Mouse (Mus musculus) liver, adult (tissue): ENCODE measurements around the gene Adprhl1.
A peak's percentile ranks its signal among the peaks of the same experiment; 100 is the strongest.

Experiments used
- GATA4 ChIP-seq: IDR thresholded peaks from 2 replicates; pipeline ENCODE4 v1.6.1; 2014; ENCODE audit warnings: mild to moderate bottlenecking, low read length; ENCODE audit not compliant: insufficient replicate concordance

Adprhl1 gene

DNA sequence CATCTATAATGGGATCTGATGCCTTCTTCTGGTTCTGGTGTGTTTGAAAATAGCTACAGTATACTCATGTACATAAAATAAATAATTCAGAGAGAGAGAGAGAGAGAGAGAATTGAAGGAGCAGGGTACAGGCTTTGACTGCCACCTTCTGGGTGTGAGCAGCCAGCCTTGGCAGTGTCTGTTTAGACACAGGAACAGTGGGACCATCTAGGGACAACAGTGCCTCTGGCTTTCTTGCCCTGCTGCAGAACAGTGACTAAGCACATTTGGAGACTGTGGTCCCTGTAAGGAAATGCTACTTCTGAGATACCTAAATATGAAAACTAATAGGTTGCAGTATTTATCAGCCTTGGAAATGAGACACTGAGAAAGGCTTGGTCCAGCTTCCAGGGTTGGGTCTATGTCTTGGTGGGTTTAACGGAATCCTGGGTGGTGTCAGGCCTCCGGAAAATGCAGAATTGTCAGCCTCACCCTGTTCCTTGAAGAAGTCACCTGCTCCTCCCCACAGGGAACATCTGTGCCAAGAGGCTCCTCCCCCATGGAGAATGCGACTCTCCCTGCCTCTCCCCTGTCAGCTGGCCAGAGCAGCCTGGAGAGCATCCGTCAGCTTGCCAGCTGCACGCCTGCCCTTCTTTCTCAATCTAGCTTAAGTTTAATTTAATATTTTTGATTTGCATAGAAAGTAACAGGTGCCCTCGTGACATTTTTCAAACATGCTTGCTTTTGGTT, 45.2 kb downstream of the Adprhl1 start:
- TF ChIP-seq GATA4 = no peak

DNA sequence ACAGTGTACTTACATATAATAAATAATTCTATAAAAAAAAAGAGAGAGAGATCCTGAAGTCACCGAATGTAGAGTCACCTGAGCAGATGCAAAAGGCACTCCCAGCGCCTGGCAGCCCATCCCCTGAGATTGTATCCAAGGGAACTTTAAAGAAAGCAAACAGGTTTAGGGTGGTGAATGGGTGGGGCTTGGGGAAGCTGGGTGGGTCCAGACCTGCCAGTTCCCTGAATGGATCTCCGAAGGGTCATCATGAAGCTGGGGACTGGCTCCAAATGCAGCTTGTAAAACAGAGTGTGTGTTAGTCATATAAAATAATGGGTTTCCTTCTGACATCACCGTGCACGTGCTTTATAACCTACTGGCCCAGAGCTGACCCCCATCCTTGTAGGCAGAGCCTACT, 47.7 kb downstream of the Adprhl1 start:
- TF ChIP-seq GATA4 = no peak

DNA sequence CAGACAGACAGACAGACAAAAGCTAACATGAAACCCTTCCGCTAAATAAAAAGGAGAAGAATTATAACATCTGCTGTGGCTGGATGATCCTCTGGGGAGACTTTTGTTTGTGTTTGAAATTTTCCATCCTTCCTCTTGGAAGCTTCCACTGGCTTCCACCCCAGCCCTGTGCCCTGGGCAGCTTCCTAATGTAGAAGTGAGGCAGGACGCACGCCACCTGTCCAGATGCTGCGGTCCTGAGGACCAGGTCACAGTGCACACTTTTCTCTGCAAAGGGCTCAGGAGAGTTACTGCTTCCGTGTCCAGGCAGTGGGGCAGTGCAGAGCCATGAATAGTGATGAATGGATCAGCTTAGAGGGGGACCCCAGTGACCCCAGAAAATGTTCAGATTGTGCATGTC, 48.7 kb downstream of the Adprhl1 start:
- TF ChIP-seq GATA4 = no peak

DNA sequence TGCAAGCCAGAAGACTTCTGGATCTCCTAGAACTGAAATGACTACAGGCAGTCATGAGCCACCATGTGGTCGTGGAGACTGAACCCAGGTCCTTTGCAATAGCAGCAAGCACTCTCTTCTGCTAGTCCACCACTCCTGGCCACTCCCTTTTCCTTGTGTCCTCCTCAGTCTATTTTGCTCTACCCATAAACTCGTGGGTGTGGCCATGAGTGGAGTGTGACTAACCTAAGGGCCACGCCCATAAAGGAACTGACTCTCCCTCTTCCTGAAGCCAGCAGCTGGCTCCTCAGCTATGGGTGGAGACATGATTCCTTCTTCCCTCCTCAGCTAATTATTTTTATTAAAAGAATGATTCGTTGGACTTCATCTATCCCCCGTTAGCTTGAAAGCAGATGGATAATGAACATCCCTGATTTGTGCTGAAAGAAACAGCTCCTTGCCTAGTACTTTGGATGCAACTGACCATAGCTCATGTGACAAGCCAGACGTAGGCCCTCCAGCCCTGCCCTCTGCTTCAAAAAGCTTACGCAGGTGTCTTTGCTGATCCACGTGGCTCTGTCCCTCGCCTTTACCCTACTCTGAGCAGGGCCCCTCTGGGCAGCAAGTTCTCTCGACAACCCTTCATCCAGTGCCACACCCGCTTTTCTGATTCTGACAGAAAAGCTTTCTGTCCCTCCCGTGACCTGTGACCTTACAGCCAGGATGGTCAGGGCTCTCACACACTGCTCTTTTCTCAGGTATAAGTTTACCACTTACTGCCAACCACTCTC, 49.4 kb downstream of the Adprhl1 start:
- TF ChIP-seq GATA4 = no peak

DNA sequence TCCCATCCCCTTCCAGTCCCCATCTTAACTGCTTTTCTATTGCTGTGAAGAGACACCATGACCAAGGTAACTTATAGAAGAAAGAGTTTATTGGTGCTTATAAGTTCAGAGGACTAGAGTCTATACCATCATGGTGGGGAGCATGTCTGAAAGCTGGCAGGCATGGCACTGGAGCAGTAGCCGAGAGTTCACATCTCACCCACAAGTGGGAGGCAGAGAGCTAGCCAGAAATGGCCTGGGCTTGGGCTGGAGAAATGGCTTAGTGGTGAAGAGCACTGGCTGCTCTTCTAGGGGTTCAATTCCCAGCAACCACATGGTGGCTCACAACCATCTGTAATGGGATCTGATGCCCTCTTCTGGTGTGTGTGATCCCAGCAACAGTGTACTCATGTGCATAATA, 50.5 kb downstream of the Adprhl1 start:
- TF ChIP-seq GATA4 = no peak

DNA sequence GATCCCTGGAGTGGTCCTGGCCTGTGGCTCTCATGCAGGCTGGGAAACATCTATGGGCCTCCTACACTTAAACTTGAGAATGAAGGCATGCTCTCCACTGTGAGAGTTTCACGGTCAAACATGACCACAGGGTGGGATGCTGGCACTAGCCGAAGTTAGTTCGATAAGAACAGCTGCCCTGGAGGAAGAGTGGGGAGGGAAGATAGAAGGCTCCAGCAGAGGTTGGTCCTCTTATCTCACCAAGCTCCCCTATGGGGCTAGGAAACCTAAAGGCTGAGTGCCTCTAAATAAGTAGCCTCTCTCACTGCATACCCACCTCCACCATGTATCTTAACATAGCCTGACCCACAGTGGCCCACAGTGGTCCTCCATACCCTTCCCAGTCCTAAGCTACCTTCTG, 51.2 kb downstream of the Adprhl1 start:
- no peak for TF ChIP-seq GATA4

DNA sequence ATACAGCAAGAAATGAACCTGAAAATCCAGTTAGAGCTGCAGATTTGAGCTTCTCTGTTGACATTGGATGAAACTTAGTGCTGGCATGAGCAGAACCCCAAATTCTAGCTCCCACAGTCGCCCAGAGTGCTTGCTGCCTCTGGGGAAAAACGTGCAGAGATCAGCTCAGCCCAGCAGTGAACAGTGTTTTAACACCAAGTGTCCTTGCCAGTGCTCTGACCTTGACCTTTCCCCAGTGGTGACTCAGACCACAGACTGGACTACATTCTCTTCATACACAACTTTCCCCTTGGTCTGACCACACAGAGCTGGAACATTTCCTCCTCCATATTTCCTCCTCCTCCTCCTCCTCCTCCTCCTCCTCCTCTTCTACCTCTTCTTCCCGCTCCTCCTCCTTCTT, 51.9 kb downstream of the Adprhl1 start:
- TF ChIP-seq GATA4 = no peak

DNA sequence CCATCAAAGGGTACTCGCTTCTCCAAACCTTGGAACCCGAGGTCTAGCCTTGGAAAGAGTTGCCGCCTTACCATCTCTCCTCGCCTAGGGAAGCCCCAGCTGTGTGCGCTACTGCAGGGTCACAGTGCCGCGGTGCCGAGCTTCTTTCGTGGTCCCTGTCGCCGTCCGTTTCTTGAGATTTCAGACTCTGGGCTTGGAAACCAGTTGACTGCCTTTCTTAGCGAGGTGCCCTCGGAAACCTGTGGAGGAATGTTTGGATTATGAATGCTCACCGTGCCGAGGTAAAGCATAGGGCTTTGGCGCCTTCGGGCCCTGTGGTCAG, 53.0 kb downstream of the Adprhl1 start:
- TF ChIP-seq GATA4 = no peak

DNA sequence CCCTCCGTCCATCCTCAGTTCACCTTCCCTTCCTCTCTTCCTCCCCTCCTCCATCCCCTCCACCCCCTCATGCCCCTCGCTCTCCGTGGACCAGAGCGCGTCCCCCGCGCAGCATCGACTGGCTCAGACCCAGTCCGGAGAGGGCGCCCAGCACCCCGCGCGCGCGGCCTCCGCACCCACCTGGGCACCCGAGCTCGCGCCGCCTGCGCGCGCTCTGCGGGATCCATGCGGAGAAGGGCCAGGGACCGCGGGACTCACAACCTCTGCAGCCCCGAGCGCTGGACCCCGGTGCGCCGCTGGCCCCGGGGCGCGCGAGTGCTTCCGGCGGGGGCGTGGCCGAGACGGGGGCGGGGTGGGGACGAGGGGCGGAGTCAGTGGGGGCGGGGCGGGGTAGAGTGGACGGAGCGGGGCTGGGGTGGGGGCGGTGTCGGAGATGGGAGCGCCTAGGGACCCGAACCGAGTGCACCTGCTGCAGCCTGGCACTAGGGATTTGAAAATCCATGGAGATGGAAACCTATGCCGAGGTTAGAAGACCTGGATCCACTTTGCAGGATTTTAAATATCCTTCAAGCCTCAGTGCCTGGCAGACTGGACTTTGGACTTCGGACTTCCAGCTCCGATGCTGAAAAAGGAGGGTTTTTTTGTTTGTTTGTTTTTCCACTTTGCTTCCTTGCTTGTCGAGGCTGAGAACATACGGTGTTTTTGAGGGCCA, 53.5 kb downstream of the Adprhl1 start, which contains the start of gene Grtp1:
Grtp1 (minus strand) TSS at position 320 of the 712 bp plus-strand sequence.
- TF ChIP-seq GATA4 = no peak

DNA sequence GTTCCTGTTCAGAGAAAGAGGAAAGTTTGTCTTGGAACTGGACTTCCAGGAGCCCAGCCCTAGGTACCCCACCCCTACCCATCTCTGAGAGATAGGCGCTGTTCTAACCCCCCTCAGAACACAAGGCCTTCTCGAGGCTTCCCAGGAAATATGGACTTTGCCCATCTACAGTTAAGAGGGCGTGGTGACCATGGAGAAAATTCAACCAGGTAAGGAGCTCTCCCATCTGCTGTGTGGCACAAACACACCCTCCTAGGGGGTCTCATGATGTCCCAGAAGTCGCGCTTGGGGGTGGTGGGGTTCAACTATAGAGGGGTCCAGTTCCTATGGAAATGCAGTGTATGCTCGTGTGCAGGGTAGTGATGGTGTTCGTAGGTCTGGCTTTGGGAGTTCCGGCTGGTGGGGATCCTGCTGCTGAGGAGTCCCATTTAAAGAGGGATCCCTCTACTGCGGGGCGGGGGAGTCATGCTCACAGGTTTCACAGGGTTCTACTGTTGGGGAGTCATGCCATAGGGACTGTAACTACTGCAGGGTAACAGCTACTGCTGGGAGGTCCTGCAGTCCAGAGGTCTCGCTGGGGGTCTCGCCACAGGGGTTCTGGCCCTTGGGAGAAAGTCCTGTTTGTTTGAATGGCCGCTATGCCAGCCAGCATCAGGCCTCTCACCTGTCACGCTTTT, 54.4 kb downstream of the Adprhl1 start:
- no peak for TF ChIP-seq GATA4

DNA sequence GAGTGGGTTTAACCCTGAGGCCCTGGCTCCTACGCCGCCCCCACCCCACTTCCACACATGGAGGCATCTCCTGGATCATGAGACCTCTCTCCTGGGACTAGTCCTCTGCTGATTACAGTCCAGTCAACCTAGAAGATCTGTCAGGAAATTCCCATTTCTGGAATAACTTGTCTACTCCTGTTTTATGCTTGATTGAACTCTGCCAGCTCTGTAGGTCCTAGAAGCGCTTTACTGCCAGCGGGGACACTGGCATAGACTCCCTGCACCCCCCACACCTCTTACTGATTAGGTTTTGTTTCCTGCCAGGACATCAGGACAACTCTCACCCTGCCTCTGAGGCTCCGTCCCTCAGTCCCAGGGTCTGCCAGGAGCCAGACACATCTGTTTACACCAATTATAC, 56.5 kb downstream of the Adprhl1 start:
- TF ChIP-seq GATA4 = no peak

DNA sequence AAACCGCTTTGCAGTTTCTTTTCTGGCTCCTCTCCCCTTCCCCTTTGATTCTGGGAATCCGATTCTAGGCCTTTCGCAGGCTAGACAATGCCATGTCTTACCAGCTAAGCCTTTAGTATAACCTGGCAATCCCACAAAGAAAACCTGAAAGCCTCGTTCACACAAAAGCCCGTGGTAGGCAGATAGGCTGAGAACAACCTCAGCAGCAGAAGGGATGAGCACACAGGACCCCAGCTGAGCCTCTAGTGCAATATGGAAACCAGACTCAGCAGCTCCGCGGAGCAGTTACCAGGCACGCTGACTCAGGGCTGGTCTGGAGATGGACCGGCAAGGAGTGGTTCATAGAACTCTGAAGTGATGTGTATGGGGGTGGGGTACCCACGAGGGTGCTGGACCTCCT, 59.1 kb downstream of the Adprhl1 start:
- TF ChIP-seq GATA4 = no peak

DNA sequence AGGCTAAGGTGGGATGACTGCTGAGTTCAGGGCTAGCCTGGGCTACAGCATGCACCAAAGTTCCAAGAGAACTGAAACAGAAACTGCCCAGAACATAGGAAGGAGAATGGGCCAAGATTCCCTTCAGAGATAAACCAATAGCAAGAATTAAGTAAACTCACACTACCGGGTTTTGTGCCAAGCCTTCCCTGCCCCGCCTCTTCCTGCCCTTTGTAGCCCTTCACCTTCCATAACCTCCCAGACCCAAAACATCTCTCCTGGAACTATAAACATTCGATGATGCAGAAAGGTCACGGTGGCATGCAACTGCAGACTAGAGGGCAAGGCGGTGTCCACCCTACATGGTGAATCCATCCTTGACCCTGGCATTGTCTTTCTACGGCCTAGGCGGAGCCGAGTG, 63.7 kb downstream of the Adprhl1 start:
- TF ChIP-seq GATA4 = peak; percentile 30; the same call in 1 of the 2 replicates

DNA sequence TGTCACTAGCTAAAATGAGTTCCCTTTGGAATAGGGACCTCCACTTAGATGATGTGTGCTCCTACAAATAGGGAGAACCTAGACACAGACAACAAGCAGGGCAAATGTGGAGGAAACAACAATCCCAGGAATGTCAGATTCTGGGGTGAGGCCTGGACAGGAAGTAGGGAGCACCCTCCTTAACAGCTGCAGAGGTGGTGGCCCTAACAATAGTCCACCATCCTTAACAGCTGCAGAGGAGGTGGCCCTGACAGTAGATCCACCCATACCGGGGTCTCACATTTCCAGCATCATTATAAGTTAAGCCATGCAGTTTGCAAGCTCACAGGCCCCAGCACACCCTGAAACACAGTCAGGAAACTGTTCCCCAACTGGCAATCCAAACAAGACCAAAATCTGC, 65.1 kb downstream of the Adprhl1 start:
- TF ChIP-seq GATA4 = no peak

DNA sequence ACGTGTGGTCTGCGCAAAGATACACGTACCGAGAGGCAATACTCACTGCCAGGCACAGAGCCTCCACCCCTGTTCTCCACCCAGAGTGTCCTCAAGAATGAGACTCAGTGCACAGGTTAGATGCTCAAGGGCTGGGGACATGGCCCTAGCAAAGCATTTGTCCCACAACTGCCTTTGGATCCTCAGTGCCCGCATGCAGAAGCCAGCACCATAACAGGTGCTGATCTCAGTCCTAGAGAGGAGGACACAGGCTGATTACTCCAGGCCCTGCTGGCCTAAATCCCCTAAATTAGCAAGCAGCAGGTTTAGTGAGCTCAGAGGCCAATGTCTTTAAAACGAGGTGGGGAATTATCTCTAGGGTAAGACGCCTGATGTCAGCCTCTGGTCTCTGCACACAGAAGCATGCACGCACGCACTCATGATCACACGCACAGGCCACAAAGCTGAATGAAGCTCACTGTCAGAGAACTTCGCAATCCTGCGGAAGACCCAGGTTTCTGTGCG, 65.9 kb downstream of the Adprhl1 start:
- TF ChIP-seq GATA4 = no peak

DNA sequence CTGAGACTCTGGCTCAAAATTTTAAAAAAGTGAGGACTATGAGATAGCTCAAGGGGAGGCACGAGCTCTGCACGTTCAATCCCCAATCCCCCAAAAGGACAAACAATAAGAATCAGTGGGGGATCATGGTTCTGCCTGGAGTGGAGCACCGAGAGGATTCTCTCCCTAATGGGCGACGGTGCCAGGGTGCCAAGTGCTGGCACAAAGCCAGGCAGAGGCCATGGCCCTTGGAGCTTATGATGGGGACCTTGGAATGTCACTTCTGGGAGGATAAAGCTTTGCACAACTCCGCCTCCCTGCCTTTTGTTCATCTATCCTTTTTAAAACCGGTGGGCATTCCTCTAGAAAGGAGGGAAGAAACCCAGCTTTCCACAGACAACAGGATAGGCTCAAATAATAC, 66.3 kb downstream of the Adprhl1 start:
- TF ChIP-seq GATA4 = no peak

DNA sequence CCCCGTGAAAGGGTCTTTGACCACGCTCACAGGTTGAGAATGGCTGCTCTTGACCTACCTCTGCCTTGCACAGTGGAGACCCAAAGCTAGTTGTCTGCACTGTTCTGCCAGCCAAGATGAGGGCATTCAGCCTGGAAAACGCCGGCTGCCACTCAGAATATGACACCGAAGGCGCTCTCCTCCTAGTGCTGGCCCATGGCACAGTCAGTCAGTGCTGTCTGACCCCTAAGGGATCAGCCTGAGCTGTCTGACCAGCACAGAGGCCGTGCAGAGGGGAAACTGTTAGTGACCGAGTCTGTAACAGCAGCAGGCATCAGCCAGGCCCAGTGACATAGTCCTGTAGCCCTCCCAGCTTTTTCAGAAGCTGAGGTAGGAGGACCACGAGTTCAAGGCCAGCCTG, 66.7 kb downstream of the Adprhl1 start:
- TF ChIP-seq GATA4 = no peak
